Mouse (Mus musculus): Measurements from ENCODE around the gene Ccdc136. TPM values are rescaled to one million over a fixed set of nuclear protein-coding genes. Genes with fewer than 3 reads are reported as not detected.
"Not testable (repeated sequence)": the region's sequence is repeated elsewhere in the genome, so short reads cannot be mapped to it uniquely, and the experiment has no call there.

Ccdc136 gene
- total RNA-seq, 1 experiment from 2014 or later: 0.67 TPM

DNA sequence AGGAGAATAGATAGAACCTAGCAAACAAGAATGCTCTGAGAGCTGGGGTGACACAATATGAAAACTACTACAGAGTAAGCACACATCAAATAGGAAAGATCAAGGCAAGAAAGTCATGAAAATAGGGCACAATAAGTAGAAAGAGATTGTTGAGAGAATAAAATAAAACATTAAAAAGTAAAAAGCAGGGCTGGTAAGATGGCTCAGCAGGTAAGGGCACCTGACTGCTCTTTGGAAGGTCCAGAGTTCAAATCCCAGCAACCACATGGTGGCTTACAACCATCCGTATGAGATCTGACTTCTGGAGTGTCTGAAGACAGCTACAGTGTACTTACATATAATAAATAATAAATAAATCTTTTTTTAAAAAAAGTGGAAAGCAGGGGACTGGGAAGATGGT is 5.6 kb upstream of the Ccdc136 start:
- ATAC-seq (replicated peaks; ENCODE audit: insufficient number of reproducible peaks, low FRiP score, low TSS enrichment, poor library complexity, severe bottlenecking): not testable (repeated sequence)

DNA sequence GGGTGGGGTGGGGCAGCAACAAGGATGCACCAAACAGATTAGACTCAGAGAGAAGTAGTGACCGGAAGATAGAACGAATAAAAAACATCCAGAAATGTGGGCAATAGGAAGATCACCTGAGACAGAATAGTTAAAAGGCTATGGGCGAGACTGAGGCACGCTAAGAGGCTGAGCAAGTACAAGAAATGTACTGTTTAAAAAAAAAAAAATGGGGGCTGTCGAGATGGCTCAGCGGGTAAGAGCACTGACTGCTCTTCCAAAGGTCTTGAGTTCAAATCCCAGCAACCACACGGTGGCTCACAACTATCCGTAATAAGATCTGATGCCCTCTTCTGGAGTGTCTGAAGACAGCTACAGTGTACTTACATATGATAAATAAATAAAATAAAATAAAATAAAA is 4.9 kb upstream of the Ccdc136 start:
- not testable (repeated sequence) for ATAC-seq (replicated peaks; ENCODE audit: insufficient number of reproducible peaks, low FRiP score, low TSS enrichment, poor library complexity, severe bottlenecking)

DNA sequence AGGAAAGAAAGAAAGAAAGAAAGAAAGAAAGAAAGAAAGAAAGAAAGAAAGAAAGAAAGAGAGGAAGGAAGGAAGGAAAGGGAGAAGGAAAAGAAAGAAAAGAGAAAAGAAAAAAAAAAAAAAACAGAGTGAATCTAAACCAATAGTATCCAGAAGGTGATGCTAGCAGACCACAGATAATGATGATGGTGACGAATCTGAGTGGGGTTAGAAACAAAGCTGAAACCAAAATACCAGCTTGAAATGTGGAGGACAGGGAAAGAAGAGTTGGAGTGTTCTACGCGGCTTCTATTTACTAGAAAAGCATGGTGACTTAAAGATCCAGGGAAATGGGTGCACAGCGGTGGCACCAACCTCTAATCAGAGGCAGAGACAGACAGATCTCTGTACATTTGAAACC is 4.3 kb upstream of the Ccdc136 start:
- no peak for ATAC-seq (replicated peaks; ENCODE audit: insufficient number of reproducible peaks, low FRiP score, low TSS enrichment, poor library complexity, severe bottlenecking)

DNA sequence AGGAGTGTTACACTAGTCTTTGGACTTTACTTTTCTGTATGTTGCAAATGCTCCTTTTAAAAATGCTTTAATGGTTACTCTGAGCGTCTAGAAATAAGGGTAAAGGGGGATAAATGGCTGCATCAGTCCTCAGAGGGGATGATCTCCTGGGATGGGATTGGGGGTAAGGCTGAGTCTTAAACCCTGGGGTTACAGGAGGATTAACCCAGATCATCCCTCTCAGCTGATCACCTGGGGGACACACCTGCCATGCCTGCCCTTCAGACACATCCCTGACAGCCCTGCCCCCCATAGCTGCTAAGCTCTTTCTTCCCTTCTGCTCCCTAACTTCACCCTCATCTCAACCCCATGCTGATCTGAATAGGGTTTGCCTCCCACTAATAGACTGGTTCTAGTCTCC is 1.8 kb upstream of the Ccdc136 start:
- no peak for ATAC-seq (replicated peaks; ENCODE audit: insufficient number of reproducible peaks, low FRiP score, low TSS enrichment, poor library complexity, severe bottlenecking)

DNA sequence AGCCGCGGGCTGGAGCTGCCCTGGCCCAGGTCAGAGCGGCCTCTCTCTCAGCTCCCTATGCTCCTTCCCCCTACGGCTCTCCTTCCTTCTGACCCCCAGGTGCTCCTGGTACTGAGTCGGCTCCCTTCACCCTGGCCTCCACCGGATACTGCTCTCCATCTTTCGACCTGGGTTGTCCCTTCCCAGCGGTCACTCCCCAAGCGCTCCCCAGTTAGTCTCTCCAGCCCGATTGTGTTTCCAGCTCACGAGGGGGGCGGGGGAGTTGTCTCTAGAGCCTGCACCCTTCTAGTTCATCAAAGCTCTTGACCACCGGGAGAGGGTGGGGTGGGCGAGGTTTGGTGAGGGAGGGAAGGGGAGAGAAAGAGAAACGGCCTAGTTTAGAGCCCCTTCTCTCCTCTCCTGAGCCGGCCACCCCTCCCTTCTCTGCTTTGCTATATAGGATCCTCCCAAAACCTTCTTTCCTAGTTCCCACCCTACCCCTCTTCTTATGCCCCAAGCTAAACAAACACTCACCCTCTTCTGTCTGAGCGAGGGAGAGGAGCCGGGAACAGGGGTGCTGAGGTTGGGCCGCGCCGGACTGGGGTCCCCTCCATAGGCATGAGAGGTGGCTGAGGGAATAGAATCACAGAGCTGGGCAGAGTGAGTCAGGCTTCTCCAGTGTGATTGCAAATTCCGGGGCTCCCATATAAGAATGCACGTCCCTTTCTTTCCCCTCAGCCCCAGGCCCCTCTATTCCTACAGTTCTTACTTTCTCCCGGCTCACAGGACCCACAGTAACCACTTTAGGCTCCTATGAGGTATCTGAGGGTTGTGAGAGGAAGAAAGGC is 818 bp downstream of the Ccdc136 start:
- no peak for ATAC-seq (replicated peaks; ENCODE audit: insufficient number of reproducible peaks, low FRiP score, low TSS enrichment, poor library complexity, severe bottlenecking)

DNA sequence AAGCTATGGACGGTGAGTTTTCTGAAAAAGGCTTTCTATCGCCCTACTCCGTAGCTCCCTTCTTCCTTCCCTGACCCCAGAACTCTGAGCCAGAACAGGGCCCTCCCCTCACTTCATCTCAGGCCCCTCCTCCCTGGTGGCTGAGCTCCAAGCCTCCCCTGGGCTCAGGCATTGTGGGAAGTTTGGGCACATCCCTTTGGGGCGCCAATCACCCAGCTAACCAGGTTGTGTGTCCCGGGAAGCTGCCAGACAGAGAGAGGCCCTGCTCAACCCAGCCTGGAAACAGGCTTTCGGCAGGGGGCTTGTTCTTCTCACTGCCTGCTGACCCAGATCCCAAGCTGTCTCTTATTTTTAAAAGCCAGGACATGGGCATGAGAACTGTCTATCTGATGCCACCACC is 1.5 kb downstream of the Ccdc136 start:
- ATAC-seq (replicated peaks; ENCODE audit: insufficient number of reproducible peaks, low FRiP score, low TSS enrichment, poor library complexity, severe bottlenecking): no peak

DNA sequence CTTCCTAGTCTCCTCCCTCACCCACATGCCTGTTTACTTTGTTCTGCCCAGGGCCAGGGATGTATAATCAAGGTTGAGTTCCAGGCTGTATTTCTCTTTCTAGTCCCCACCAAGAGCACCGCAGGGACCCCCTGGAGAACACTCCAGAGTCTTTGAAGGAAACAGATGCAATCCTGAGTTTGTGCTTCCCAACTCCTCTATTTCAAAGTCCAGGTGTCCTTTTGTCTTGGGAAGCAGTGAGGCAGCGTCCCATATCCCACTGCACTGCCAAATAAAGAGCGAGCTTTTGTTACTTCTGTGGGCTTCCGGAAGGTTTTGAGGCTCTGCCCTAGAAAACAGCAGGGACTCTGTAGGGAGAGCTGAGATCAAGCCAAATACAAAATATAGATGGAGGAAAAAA is 3.7 kb downstream of the Ccdc136 start:
- no peak for ATAC-seq (replicated peaks; ENCODE audit: insufficient number of reproducible peaks, low FRiP score, low TSS enrichment, poor library complexity, severe bottlenecking)

DNA sequence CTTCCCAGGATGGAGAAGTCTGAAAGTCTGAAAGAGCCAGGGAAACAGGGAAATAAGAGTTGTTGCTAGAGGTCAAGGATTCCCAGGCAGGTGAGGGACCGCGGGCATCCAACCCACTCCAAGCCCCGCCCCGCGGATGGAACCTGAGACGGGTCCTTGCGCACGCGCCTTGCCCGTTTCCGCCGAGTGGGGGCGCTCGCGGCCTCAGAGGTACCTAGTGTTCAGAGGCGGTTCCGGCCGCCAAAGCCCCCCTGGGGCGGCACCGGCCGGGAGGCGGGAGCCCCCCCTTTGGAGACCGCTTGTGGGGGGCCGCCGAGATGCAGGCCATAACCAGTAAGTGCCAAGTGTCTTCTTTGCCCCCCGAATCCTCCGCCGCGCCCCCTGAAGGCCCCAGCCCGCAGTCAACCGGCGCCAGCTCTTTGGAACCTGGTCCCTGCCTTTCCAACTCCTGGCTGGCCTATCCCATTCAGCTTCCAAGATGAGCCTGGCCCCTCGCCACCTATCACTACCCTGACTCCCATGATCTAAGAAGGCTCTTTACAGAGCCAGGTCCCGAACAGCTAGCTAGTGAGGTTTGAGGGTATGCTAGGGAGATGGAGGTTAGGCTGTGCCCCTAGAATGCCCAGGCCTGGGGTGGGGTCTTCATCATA is 6.7 kb downstream of the Ccdc136 start:
- no peak for ATAC-seq (replicated peaks; ENCODE audit: insufficient number of reproducible peaks, low FRiP score, low TSS enrichment, poor library complexity, severe bottlenecking)

DNA sequence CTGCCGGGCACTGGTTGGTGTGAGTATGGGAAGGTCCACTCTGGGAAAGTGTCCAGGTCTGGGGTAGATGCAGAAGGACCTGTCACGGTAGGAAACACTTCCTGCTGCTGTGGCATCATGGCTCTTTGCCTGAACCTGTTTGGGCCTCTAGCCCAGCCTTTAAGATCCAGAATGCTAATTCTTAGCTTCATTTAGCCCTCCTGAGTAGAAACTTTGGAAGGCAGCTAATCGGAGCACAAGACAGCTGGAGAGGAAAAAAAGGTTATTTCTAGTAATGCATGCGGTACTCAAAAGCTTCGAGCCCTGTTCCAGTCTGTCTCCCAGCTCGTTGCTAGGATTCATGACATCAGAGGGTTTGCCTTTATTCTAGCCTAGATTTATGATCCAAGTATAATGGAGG is 10.3 kb downstream of the Ccdc136 start:
- no peak for ATAC-seq (replicated peaks; ENCODE audit: insufficient number of reproducible peaks, low FRiP score, low TSS enrichment, poor library complexity, severe bottlenecking)

DNA sequence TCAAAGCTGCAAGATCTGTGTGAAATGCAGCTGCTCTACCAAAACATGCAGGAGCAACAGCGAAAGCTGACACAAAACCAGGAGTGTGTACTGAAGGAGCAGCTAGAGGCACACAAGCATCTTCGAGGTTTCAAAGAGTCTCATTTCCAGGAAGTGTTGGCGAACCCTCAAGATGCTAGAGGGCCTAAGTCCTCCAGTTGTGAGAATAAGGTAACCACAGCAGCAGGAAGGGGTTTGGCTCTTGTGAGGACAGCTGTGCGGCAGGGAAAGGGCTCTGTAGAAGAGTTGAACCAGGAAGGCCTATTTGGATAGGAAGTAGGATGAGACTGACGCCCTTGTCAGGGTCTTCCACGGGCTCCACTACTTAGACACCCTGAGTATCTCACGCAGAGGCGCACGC is 19.3 kb downstream of the Ccdc136 start:
- ATAC-seq (replicated peaks; ENCODE audit: insufficient number of reproducible peaks, low FRiP score, low TSS enrichment, poor library complexity, severe bottlenecking): no peak

DNA sequence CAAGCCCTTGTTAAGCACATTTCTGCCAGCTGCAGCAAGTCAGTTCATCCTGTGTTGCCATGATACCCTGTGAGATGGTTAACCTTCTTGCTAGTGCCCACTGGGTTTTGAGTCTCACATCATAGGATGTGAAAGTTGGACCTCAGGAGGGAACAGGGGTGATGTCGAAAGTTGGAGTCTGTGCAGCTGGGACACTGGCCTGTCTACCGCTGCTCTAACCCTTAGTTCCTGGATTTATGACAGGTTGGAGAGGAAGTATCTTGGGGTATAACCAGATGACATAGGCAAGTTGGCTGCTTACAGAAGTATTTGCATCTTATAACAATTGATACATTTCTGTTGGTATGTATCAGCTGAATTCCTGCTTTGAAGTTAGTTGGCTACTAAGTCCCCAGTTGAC is 24.5 kb downstream of the Ccdc136 start:
- no peak for ATAC-seq (replicated peaks; ENCODE audit: insufficient number of reproducible peaks, low FRiP score, low TSS enrichment, poor library complexity, severe bottlenecking)

DNA sequence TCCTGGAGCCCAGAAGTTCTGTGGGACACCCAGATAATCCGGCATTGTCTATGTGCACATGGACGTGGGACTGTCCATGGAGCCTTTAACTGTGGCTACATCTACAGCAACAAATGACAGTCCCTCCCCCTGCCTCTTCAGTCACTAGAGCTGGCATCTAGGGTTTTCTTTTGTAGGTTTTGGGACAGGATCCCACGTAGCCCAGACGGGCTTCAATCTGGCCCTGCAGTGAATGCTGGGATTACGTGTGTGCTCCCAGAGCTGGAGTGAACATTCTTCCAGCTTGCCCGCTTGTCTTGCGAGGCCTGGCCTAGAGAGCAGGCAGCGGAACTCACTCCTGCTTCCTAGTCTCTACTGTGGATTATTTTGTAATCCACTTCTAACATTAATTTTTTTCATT is 29.0 kb downstream of the Ccdc136 start:
- ATAC-seq (replicated peaks; ENCODE audit: insufficient number of reproducible peaks, low FRiP score, low TSS enrichment, poor library complexity, severe bottlenecking): no peak

DNA sequence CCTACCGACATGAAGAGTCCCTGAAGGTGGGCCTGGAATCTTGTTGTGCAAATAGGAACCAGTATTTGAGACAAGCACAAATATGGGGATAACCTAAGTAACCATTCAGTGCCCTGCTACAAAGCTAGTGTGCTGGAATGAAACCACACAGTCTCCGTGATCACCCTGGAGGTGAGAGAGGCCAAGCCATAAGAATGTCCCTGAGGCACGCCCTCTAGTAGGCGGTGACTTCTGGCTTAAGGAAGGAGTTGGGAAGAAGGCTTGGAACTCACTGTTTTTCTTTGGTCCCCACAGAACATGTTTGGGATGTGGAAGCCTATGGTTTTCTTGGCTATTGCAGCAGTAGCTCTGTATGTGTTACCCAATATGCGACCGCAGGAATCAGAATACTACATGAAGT is 30.2 kb downstream of the Ccdc136 start:
- no peak for ATAC-seq (replicated peaks; ENCODE audit: insufficient number of reproducible peaks, low FRiP score, low TSS enrichment, poor library complexity, severe bottlenecking)

DNA sequence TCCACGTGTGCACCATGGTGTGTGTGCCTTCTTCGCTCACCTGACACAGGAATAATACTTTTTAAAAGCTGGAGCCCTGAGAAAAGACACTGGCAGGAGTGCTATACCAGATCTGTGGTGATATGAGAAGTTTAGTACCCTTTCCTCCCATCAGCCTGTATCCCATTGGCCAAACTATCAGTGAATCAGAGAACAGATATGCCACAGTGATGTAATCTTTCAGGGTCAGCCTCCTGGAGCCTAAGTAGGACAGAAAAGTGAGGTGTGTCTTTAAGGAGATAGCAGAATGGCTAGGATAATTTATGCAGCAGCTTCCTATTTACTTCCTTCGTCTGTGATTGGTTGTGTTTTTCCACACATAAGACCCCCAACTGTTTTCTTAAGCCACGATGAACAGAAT is 32.1 kb downstream of the Ccdc136 start:
- no peak for ATAC-seq (replicated peaks; ENCODE audit: insufficient number of reproducible peaks, low FRiP score, low TSS enrichment, poor library complexity, severe bottlenecking)

DNA sequence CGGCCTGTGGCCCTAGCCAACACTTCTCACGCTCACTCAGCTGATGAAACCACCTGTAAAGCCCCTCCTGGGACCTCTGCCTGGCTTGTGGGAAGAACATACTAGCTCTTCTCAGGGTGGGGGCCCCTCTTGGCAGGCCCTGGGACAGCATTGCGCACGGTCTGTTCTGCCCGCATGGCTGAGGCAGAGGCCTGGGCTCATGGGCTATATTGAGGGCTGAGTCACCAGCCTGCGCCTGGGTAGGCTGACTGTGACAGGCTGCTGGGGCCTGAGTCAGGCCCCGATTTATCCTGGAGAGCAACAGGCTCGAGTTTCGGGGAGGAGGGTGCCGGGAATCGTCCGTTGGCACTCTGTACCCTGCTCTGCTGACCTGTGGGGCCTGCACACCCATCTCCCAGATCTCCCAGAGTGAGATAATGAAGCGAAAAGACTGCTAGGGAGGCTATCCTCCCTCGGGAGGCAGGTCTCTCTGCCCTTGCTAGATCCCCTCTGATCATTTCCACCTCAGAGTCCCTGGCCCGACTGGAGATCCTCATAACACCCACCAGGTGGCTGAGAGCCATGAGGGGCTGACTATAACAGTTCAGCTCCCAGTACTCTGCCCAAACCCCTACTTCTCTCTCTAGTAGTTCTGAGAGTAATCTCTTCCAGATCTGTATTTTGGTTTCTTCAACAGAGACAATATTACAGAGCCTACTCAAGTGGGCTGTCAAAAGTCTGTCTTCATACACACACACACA is 34.7 kb downstream of the Ccdc136 start:
- no peak for ATAC-seq (replicated peaks; ENCODE audit: insufficient number of reproducible peaks, low FRiP score, low TSS enrichment, poor library complexity, severe bottlenecking)

DNA sequence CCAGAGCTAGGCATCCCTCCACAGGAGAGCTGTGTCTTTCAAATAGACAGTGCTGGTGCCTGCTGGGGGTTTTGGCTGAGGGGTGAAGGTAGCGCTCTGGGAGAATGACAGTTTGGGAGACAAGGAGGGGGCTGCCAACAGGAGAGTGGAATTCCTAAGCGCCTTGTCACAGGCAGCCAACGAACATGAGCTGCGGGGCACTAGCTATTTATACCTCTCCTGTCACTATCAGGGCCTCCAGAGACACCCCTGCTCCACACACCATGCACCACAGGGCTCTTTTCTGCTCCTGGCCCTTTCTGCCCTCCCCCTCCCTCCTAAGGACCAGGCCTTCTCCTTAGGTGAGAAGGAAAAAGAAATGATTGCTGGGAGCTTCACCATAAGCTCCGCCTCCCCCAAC is 35.4 kb downstream of the Ccdc136 start:
- no peak for ATAC-seq (replicated peaks; ENCODE audit: insufficient number of reproducible peaks, low FRiP score, low TSS enrichment, poor library complexity, severe bottlenecking)

DNA sequence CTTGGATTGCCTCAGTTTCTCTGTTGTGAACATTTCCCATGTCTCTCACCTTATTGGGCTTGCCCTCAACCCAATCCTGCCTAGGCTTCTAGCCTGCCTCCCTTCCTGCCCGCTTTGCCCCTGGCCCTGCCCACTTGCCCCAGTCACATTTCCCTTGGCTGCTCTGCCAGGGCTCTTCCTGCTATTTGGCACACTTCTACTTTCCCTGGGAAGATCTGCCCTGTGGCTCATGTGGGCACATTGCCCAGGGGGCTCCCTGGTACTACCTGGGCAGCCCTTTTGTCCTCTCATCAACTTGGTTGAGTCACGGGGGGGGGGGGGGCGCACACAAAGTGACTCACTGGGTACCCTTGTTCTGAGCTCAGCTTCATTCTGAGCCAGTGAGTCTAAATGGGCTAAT is 36.0 kb downstream of the Ccdc136 start:
- no peak for ATAC-seq (replicated peaks; ENCODE audit: insufficient number of reproducible peaks, low FRiP score, low TSS enrichment, poor library complexity, severe bottlenecking)

DNA sequence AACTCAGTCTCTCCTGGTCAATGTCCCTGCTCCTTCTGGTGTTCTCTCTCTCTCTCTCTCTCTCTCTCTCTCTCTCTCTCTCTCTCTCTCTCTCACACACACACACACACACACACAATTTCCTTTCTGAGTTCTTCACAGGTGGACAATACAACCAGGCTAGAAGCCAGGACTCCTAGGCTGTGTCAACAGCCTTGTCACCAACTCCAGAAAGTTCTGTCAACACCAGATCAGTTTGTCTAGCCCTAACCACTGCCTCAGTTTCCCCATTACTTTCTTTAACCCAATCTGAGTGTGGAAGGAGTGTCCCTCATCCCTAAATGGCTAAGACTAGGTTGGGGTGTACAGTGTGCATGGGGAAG is 36.5 kb downstream of the Ccdc136 start:
- no peak for ATAC-seq (replicated peaks; ENCODE audit: insufficient number of reproducible peaks, low FRiP score, low TSS enrichment, poor library complexity, severe bottlenecking)

DNA sequence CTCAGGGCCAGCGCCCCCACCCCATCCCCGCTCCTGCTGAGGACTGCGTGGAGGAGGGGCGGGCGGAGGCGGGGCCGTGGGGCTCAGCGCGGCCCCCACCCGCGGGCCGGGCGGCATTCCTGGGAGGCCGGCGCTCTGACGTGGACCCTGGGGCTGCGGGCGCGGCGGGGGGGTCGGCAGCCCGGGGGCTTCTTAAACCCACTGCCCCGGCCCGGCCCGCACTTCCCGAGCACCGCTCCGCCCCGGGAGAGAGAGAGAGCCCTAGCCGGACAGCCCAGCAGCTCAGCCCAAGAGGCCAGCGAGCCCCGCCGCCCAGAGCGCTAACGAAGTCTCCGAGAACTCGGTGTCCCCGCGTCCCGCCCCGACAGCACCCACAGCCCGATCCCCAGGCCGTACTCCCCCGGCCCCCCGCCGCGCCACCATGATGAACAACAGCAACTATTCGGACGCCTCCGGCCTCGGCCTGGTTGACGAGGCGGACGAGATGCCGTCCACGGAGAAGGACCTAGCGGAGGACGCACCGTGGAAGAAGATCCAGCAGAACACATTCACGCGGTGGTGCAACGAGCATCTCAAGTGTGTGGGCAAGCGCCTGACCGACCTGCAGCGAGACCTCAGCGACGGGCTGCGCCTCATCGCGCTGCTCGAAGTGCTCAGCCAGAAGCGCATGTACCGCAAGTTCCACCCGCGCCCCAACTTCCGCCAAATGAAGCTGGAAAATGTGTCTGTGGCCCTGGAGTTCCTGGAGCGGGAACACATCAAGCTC is 37.1 kb downstream of the Ccdc136 start, which contains the start of gene Flnc:
Flnc (plus strand) TSS at position 219 of the 766 bp plus-strand sequence.
- no peak for ATAC-seq (replicated peaks; ENCODE audit: insufficient number of reproducible peaks, low FRiP score, low TSS enrichment, poor library complexity, severe bottlenecking)
